Mouse (Mus musculus): ENCODE results near the gene Ephx1. TPM values are rescaled to one million over a fixed set of nuclear protein-coding genes. Genes with fewer than 3 reads are reported as not detected.

Gene Ephx1
- polyA plus RNA-seq (2015; fragmentation: Nextera tagmentation; extraction: Ambion mirVana), result 5.1 and 7.9 TPM in 2 replicates

DNA sequence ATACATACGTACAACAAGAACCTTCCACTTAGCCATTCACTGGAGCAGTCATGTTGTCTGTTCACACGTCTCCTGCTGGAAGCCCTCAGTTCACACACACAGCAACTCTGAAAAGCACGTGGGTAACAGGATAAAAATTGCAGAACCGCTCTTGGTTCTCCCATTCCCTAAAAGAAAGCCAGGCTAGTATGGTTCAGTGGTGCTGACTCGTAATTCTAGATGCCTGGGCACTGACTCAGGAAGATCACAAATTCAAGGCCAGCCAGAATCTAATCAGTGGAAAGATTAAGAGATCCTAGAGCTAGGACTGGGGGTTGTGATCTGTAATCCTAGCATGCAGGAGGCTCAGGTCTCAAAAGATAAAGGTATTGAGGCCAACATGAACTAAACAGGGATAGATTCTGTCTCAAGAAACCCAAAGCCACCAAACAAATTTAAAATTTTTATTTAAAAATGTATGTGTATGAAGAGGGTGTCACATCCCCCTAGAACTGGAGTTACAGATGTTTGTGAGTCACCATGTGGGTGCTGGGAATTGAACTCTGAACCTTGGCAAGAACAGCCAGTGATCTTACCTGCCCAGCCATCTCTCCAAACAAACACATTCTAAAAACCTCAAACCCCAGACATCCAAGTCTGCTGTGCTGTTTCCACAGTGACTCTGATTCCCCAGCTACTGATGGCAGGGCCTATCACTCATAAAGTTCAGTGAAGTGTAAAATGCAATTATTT is at the start of gene Ephx1:
Gene Ephx1 (minus strand): TSS at position 149 of the 732 bp plus-strand sequence.
- Histone ChIP-seq H3K27me3 (peaks cover 10% of the 10 kb centered on the region), H3K4me3 (no peak within 1 kb of the TSS), H3K4me2 (no peak within 1 kb of the TSS), H3K9ac (no peak within 1 kb of the TSS), H3K27ac (no peak within 1 kb of the TSS), H3K4me1 (peaks cover 10% of the 10 kb centered on the region), H3K9me3 (no peaks in the 10 kb centered on the region), H3K36me3 (no peaks in the 10 kb centered on the region)
- no peak for ATAC-seq (ENCODE audit: insufficient number of reproducible peaks, insufficient read depth, low FRiP score, low TSS enrichment, low read depth)
- WGBS, result 53% methylated on average over 5 of the region's 5 CpGs

DNA sequence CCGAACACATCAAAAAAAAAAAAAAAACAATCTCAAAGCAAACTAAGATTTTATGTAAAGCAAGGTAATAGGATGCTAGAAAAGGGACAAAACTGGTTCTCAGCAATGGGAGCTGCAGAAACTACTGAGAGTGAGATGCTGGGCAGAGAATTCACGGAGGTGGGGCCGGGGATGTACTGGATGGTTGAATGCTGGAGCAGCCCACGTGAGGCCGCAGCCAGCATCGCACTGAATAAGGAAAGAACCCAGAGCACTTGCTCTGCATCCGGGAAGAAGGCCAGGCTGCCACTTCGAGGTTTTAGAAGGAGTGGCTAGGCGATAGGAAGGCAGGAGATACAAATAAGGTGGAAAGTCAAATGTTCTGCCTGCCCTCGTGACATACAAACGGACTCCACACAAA is 49.0 kb upstream of the Ephx1 start:
- Histone ChIP-seq H3K4me1 (no peaks in the 10 kb centered on the region), H3K4me3 (no peak overlapping the region), H3K36me3 (no peaks in the 10 kb centered on the region), H3K9me3 (no peaks in the 10 kb centered on the region), H3K4me2 (no peak overlapping the region), H3K27me3 (no peaks in the 10 kb centered on the region), H3K27ac (no peak overlapping the region), H3K9ac (no peak overlapping the region)
- 63% methylated on average over 11 of the region's 11 CpGs for WGBS
- no peak for ATAC-seq (ENCODE audit: insufficient number of reproducible peaks, insufficient read depth, low FRiP score, low TSS enrichment, low read depth)

DNA sequence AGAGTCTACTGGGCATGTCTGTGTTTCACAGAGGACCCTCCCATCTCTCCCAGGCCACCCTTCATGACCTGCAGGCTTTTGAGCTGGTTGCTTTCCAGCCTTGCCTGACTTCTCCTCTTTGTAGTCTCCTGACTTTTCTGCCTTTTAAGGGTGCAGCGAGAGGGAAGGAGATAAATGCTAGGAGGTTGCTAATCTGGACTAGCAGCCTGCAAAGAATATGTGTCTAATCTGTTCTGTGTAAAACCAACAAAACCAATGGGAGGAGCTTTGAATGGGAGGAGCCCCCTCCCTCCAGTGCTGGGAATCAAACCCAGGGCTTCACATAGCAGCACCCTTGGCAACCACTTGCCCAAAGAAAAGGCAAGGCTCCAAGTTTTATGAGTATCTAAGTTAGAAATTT is 47.6 kb upstream of the Ephx1 start:
- ATAC-seq (ENCODE audit: insufficient number of reproducible peaks, insufficient read depth, low FRiP score, low TSS enrichment, low read depth), result no peak
- H3K27ac ChIP-seq, result no peak overlapping the region
- no peaks in the 10 kb centered on the region for H3K9me3 ChIP-seq
- H3K36me3 ChIP-seq, result no peaks in the 10 kb centered on the region
- no peak overlapping the region for H3K9ac ChIP-seq
- no peaks in the 10 kb centered on the region for H3K4me1 ChIP-seq
- WGBS, result 75% methylated on average over 1 of the region's 1 CpGs
- H3K27me3 ChIP-seq, result no peaks in the 10 kb centered on the region
- no peak overlapping the region for H3K4me2 ChIP-seq
- no peak overlapping the region for H3K4me3 ChIP-seq

DNA sequence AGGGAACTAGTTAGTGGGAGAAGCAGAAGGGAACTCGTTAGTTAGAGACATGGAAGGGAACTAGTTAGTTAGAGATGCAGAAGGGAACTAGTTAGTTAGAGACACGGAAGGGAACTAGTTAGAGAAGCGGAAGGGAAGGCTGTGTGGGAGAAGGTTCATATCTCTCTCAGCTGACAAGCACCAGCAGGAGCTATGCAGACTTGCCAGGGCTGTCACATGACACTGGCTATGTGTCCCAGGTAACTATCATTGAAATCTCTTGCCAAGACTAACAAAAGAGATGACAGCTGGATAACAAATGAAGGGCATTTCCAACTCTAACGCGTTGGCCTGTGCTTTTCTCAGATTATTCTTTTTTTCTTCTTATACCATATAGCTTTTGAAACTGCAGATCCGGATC is 43.9 kb upstream of the Ephx1 start:
- no peak for ATAC-seq (ENCODE audit: insufficient number of reproducible peaks, insufficient read depth, low FRiP score, low TSS enrichment, low read depth)
- WGBS, result 82% methylated on average over 6 of the region's 6 CpGs
- Histone ChIP-seq H3K4me1 (no peaks in the 10 kb centered on the region; the same call in 1 of the 2 replicates), H3K4me3 (no peak overlapping the region), H3K4me2 (no peak overlapping the region), H3K9me3 (no peaks in the 10 kb centered on the region), H3K27ac (no peak overlapping the region), H3K36me3 (no peaks in the 10 kb centered on the region), H3K27me3 (no peaks in the 10 kb centered on the region), H3K9ac (no peak overlapping the region)

DNA sequence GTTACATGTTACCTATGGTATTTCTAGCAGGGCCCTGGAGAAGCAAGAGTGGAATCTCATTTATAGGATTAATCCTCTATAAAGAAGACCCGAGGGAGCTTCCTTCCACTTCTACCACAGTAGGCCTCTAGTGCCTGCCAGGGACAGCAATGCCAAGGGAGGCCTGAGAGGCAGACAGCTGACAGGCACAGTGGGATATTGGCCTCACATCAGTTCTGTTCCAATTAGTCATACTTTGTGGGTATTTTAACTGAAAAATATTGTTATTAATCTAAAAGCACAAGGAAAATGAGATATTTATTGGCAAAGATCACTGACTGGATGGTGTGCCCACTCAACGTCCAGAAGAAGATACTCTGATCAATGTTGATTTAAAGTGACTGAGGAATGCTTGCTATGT is 43.3 kb upstream of the Ephx1 start:
- no peak overlapping the region for H3K4me2 ChIP-seq
- H3K4me3 ChIP-seq, result no peak overlapping the region
- no peaks in the 10 kb centered on the region for H3K9me3 ChIP-seq
- ATAC-seq (ENCODE audit: insufficient number of reproducible peaks, insufficient read depth, low FRiP score, low TSS enrichment, low read depth), result no peak
- no peaks in the 10 kb centered on the region; the same call in 1 of the 2 replicates for H3K4me1 ChIP-seq
- H3K27ac ChIP-seq, result no peak overlapping the region
- no peaks in the 10 kb centered on the region for H3K36me3 ChIP-seq
- no peaks in the 10 kb centered on the region for H3K27me3 ChIP-seq
- WGBS, result 63% methylated on average over 2 of the region's 2 CpGs
- no peak overlapping the region for H3K9ac ChIP-seq

DNA sequence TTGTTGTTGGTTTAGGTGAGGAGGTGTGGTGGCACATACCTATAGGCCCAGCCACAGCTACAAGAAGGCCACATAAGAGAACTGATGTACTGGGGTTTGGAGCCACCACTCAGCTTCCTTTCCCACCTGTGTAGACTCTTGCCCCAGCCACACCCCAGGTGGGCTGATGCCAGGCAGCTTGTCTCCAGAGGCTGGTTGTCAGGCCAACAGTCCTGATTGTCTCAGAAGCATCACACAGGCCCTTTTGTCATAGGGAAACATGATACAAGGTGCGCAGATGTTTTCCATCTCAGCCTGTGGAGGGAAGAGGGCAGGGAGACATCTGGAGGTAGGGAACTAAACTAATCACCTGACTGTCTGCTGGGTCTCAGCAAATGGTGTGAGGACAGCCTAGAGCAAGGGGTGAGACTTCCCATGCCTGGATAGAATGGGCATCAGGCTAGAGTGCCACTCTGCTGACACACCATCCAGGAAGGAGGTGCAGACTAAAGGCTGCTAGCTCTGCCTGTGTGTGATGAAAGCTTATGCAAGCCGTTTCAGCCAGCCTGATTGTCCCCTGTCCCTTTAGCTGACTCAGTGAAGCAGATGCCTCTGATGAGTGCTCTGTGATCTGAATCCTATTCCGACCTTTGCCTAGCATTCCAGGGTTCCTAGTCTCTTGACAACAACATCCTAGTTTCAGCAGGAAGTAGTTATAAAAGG is 41.2 kb upstream of the Ephx1 start:
- WGBS, result 51% methylated on average over 3 of the region's 3 CpGs
- ATAC-seq (ENCODE audit: insufficient number of reproducible peaks, insufficient read depth, low FRiP score, low TSS enrichment, low read depth), result no peak

DNA sequence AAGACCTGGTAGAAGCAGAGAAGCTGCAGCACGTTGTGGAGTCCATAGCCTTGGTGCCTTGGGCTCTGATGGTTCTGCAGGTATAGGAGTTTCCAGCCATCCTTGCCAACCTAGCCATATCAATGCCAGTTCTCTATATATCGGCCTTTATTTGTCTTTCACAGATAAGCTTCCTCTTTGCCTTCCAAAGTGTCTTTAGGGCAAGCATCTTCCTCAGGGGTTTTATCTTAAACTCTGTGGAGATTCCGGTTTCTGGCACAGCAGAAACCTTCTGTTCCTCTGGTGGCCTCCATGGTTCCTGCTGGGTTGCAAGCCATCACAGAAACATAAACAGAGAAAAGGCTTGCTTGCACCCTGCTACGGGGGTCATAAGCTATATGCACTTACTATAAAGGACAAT is 32.2 kb upstream of the Ephx1 start:
- H3K4me2 ChIP-seq, result no peak overlapping the region
- no peaks in the 10 kb centered on the region for H3K9me3 ChIP-seq
- no peak for ATAC-seq (ENCODE audit: insufficient number of reproducible peaks, insufficient read depth, low FRiP score, low TSS enrichment, low read depth)
- no peak overlapping the region for H3K9ac ChIP-seq
- 76% methylated on average over 4 of the region's 4 CpGs for WGBS
- no peak overlapping the region for H3K4me3 ChIP-seq
- no peak overlapping the region for H3K27ac ChIP-seq
- no peaks in the 10 kb centered on the region for H3K4me1 ChIP-seq
- no peaks in the 10 kb centered on the region for H3K36me3 ChIP-seq
- H3K27me3 ChIP-seq, result no peaks in the 10 kb centered on the region

More for the DNA sequence above, 41.2 kb upstream of the Ephx1 start:
- Histone ChIP-seq H3K4me1 (no peaks in the 10 kb centered on the region; the same call in 1 of the 2 replicates), H3K9ac (no peak overlapping the region), H3K9me3 (no peaks in the 10 kb centered on the region), H3K27ac (no peak overlapping the region), H3K27me3 (no peaks in the 10 kb centered on the region), H3K4me2 (no peak overlapping the region), H3K4me3 (no peak overlapping the region), H3K36me3 (no peaks in the 10 kb centered on the region)

DNA sequence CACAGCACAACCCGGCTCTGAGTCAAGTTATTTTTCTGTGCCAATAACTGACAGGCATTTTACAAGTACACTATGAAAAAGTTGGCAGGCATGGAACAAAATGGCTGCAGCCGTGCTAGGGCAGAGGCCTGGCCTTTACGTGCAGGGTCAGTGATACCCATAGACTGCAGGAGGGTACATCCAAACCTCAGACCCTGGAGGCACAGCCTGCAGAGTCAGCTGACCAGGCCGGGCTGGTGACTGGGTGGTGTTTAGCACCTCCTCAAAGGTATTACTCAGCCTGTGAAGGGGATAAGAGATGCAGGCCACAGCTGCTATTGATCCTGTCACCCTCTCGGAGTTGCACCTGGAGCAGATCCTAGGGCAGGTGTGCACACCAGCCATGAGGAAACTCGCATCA is 30.2 kb upstream of the Ephx1 start, which contains the start of gene 9130409I23Rik:
Gene 9130409I23Rik (plus strand): TSS at position 301 of the 400 bp plus-strand sequence.
- H3K4me1 ChIP-seq, result no peaks in the 10 kb centered on the region
- H3K36me3 ChIP-seq, result no peaks in the 10 kb centered on the region
- 86% methylated on average over 6 of the region's 6 CpGs for WGBS
- H3K4me3 ChIP-seq, result no peak within 1 kb of the TSS
- no peak for ATAC-seq (ENCODE audit: insufficient number of reproducible peaks, insufficient read depth, low FRiP score, low TSS enrichment, low read depth)
- no peak within 1 kb of the TSS for H3K9ac ChIP-seq
- H3K27ac ChIP-seq, result no peak within 1 kb of the TSS
- H3K9me3 ChIP-seq, result no peaks in the 10 kb centered on the region
- no peak within 1 kb of the TSS for H3K4me2 ChIP-seq
- H3K27me3 ChIP-seq, result no peaks in the 10 kb centered on the region

DNA sequence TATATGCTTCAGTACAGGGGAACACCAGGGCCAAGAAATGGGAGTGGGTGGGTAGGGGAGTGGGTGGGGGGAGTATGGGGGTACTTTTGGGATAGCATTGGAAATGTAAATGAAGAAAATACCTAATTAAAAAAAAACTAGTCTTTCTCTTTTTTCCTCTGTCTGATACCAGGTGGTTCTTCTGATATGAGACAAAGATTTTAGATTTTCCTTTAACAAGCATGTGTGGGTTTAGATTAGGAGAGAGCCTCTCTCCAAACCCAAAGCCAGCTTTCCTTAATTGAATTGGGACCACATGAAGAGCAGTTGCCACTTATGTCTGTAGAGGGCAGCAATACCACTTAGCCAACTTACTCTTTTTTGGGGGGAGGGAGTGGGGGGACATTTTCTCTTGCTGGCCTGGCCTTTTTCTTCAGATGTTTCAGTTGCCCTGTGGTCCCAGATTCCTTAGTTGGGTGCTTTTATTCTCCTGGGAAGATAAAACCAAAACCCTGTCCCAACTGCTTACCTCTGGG is 28.7 kb upstream of the Ephx1 start:
- Histone ChIP-seq H3K27me3 (no peaks in the 10 kb centered on the region), H3K27ac (no peak overlapping the region), H3K4me2 (no peak overlapping the region), H3K4me1 (no peaks in the 10 kb centered on the region), H3K4me3 (no peak overlapping the region), H3K36me3 (no peaks in the 10 kb centered on the region), H3K9me3 (no peaks in the 10 kb centered on the region), H3K9ac (no peak overlapping the region)
- ATAC-seq (ENCODE audit: insufficient number of reproducible peaks, insufficient read depth, low FRiP score, low TSS enrichment, low read depth), result no peak

DNA sequence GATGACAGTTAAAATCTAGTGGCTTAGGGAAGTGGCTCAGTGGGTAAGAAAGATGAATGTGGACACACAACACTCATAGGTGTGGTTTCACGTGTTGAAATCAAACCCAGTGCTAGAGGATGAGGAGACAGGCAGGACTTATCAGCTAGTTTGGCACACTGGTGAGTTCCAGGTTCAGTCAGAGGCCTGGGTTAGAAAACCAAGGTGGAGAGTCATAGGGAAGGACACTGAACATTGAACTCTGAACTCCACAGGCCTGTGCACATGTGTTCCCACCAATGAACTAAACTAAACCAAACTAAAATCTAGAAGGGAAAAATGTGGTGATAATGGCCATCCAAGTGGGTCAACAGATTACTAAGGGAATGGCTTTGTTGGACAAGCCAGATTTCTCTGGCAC is 26.8 kb upstream of the Ephx1 start:
- H3K27ac ChIP-seq, result no peak overlapping the region
- ATAC-seq (ENCODE audit: insufficient number of reproducible peaks, insufficient read depth, low FRiP score, low TSS enrichment, low read depth), result no peak
- no peaks in the 10 kb centered on the region for H3K27me3 ChIP-seq
- no peak overlapping the region for H3K9ac ChIP-seq
- H3K4me1 ChIP-seq, result no peaks in the 10 kb centered on the region
- H3K4me2 ChIP-seq, result no peak overlapping the region
- WGBS, result 60% methylated on average over 1 of the region's 1 CpGs
- H3K4me3 ChIP-seq, result no peak overlapping the region
- H3K9me3 ChIP-seq, result no peaks in the 10 kb centered on the region
- H3K36me3 ChIP-seq, result no peaks in the 10 kb centered on the region

DNA sequence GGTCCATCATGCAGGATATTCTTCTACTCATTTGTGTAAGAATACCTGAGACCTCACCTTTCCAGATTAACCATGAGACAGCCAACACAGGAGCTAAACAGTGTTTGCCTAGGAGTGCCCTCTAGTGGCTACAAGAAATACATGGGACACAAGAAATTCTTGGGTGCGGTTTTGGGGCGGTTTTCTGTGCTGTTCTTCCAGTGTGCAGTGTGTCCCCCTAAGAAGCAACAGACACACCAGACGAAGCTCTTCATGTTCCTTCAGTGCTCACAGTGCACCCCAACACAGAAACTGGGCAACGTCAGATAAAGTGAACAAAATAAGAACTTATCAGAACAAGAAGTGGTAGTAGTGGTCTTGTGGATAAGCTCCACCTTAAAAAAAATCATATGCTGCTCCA is 18.9 kb upstream of the Ephx1 start:
- no peak overlapping the region for H3K9ac ChIP-seq
- H3K4me1 ChIP-seq, result no peaks in the 10 kb centered on the region
- 0 out of 2 replicates have a peak, but pooled peaks cover 6% of the 10 kb centered on the region for H3K27me3 ChIP-seq
- no peak overlapping the region for H3K27ac ChIP-seq
- no peak overlapping the region for H3K4me3 ChIP-seq
- H3K4me2 ChIP-seq, result peak overlapping the region; percentile 39
- no peaks in the 10 kb centered on the region for H3K36me3 ChIP-seq
- no peaks in the 10 kb centered on the region for H3K9me3 ChIP-seq
- no peak for ATAC-seq (ENCODE audit: insufficient number of reproducible peaks, insufficient read depth, low FRiP score, low TSS enrichment, low read depth)
- WGBS, result 6% methylated on average over 4 of the region's 4 CpGs

DNA sequence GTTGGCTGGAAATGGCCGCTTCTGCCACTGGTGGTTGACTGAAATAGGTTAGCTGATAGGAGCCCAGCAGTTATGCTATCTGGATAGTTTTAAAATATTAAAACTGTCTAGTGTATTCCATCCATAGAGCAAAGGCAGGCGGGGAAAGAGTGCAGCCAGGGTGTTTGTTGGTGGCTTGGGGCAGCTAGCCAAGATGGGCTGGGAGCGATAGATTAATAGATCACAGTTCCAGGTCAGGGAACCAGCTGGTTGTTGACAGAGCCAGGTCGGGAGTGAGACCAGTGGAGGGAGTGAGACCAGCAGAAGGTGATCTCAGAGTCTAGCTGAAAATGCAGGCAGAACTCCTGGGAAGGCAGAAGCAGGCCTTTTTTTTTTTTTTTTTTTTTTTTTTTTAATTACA is 16.9 kb upstream of the Ephx1 start:
- Histone ChIP-seq H3K27me3 (0 out of 2 replicates have a peak, but pooled peaks cover 6% of the 10 kb centered on the region), H3K27ac (no peak overlapping the region), H3K4me2 (no peak overlapping the region), H3K4me1 (no peaks in the 10 kb centered on the region), H3K9me3 (no peaks in the 10 kb centered on the region), H3K36me3 (no peaks in the 10 kb centered on the region), H3K9ac (no peak overlapping the region), H3K4me3 (no peak overlapping the region)
- 80% methylated on average over 4 of the region's 4 CpGs for WGBS
- no peak for ATAC-seq (ENCODE audit: insufficient number of reproducible peaks, insufficient read depth, low FRiP score, low TSS enrichment, low read depth)

All from embryonic facial prominence, embryonic 13.5 days (tissue).